Mouse (Mus musculus): ENCODE data around the gene Gm19345. TPM values are rescaled to one million over a fixed set of nuclear protein-coding genes. Genes with fewer than 3 reads are reported as not detected.

Gm19345 gene
- polyA plus RNA-seq, 1 experiment from 2014 or later, result 6.6 TPM

- Histone ChIP-seq H3K36me3 (no peaks in the 10 kb centered on the region), H3K9ac (no peak overlapping the region), H3K27me3 (peaks cover 83% of the 10 kb centered on the region), H3K27ac (replicated peaks) (no peak overlapping the region), H3K4me2 (no peak overlapping the region), H3K4me1 (replicated peaks) (peaks cover 40% of the 10 kb centered on the region), H3K9me3 (no peaks in the 10 kb centered on the region), H3K4me3 (no peak overlapping the region)
- no peak for ATAC-seq (ENCODE audit: low read depth)
- 86% methylated on average over 7 of the region's 7 CpGs for WGBS
Observed at GRCm38 (mm10) chr7:19818875-19819274, 32.9 kb upstream of the Gm19345 start.

DNA sequence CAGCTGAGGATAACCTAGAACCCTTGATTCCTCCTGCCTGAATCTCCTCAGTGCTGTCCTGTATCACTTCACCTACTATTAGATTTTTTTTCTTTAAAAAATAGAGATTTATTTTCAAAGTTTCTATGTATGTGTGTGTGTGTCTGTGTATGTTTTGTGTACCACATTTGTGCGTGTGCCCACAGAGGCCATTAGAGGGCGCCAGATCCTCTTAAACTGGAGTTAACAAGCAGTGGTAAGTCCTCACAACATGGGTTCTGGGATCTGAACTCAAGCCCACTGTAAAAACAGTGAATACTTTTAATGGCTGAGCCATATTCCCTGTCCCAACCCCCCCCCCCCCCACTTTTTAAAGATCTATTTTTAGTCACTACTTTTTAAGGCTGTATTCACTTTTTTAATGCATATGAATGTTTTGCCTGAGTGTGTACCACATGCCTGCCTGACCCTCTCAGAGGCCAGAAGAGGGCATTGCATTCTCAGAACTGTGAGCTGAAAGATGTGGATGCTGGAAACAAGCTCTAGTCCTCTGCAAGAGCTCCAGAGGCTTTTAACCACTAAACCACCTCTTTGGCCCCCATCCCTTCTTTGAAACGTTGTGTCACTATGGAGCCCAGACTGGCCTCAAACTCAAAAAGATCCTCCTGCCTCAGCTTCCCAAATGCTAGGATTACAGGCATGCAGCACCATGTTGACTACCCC lies 31.3 kb upstream of the Gm19345 start:
- 72% methylated on average over 3 of the region's 3 CpGs for WGBS
- Histone ChIP-seq H3K4me1 (replicated peaks) (peaks cover 47% of the 10 kb centered on the region), H3K27me3 (peaks cover 82% of the 10 kb centered on the region), H3K9ac (no peak overlapping the region), H3K9me3 (no peaks in the 10 kb centered on the region), H3K4me3 (no peak overlapping the region), H3K4me2 (no peak overlapping the region), H3K27ac (replicated peaks) (no peak overlapping the region), H3K36me3 (no peaks in the 10 kb centered on the region)
- no peak for ATAC-seq (ENCODE audit: low read depth)

DNA sequence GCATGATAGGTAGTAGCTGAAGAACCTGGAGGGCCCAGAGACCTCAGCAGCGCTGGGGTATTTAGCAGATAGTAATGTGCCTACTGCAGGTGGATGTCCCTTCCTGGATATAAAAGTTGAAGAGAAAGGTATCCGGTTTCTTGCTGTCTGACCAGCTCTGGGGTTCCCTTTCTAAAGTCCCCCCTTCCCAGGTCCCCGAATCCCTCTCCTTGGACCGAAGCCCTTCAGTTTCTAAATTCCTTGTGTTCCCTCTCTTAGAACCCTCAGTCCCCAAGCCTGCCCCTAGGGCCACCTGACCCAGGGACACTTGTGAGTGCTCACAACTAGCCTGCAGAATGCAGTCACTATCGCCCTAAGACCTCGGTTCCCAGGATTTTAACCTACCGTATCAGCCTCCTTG lies 30.2 kb upstream of the Gm19345 start:
- peaks cover 36% of the 10 kb centered on the region for H3K4me1 ChIP-seq (replicated peaks)
- no peaks in the 10 kb centered on the region for H3K36me3 ChIP-seq
- no peak overlapping the region for H3K27ac ChIP-seq (replicated peaks)
- H3K27me3 ChIP-seq, result peaks cover 77% of the 10 kb centered on the region
- ATAC-seq (ENCODE audit: low read depth), result no peak
- WGBS, result 49% methylated on average over 7 of the region's 7 CpGs
- no peak overlapping the region for H3K9ac ChIP-seq
- no peak overlapping the region for H3K4me2 ChIP-seq
- 0 out of 2 replicates have a peak overlapping the region, but pooled peaks have one; percentile 34 for H3K4me3 ChIP-seq
- no peaks in the 10 kb centered on the region for H3K9me3 ChIP-seq

DNA sequence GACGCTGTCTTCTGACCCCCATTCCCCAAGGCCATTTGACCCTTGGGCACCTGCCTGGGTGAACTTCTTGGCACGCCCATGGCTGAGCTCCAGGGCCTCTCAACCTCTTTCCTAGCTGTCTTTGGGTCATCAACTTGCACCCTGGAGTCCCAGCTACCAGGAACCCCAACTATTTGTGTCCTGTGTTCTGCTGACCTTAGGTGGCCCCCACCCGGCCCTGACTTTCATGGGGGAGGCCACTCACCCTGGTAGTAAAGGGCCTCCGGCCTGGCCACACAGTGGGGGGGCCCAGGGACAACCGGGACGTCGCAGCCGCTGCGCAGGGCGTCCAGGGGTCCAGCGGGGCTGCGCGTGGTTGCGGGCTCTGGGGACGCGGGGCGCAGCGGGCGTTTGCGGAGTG lies 29.6 kb upstream of the Gm19345 start:
- Histone ChIP-seq H3K9ac (peak overlapping the region; percentile 64), H3K27me3 (peaks cover 71% of the 10 kb centered on the region)

GRCm38 (mm10) chr7:19822604-19823058 lies 29.2 kb upstream of the Gm19345 start, which contains the start of gene Bcl3:
Gene Bcl3 (minus strand): TSS chr7:19822770.
- no peak for ATAC-seq (ENCODE audit: low read depth)
- H3K36me3 ChIP-seq, result no peaks in the 10 kb centered on the region
- under 1% methylated on average over 39 of the region's 42 CpGs for WGBS
- H3K4me1 ChIP-seq (replicated peaks), result peaks cover 26% of the 10 kb centered on the region
- H3K9me3 ChIP-seq, result no peaks in the 10 kb centered on the region
- peaks cover 67% of the 10 kb centered on the region for H3K27me3 ChIP-seq
- H3K9ac ChIP-seq, result peak within 1 kb of the TSS; percentile 64
- peak within 1 kb of the TSS; percentile 55 for H3K4me2 ChIP-seq
- H3K4me3 ChIP-seq, result peak within 1 kb of the TSS; percentile 34
- H3K27ac ChIP-seq (replicated peaks), result 0 out of 2 replicates have a peak within 1 kb of the TSS, but pooled peaks have one; percentile 9

More for the DNA sequence above, 29.6 kb upstream of the Gm19345 start:
- Histone ChIP-seq H3K4me3 (peak overlapping the region; percentile 34), H3K27ac (replicated peaks) (no peak overlapping the region), H3K36me3 (no peaks in the 10 kb centered on the region), H3K9me3 (no peaks in the 10 kb centered on the region), H3K4me1 (replicated peaks) (peaks cover 31% of the 10 kb centered on the region), H3K4me2 (peak overlapping the region; percentile 55)
- ATAC-seq (ENCODE audit: low read depth), result no peak
- WGBS, result 5% methylated on average over 20 of the region's 20 CpGs

DNA sequence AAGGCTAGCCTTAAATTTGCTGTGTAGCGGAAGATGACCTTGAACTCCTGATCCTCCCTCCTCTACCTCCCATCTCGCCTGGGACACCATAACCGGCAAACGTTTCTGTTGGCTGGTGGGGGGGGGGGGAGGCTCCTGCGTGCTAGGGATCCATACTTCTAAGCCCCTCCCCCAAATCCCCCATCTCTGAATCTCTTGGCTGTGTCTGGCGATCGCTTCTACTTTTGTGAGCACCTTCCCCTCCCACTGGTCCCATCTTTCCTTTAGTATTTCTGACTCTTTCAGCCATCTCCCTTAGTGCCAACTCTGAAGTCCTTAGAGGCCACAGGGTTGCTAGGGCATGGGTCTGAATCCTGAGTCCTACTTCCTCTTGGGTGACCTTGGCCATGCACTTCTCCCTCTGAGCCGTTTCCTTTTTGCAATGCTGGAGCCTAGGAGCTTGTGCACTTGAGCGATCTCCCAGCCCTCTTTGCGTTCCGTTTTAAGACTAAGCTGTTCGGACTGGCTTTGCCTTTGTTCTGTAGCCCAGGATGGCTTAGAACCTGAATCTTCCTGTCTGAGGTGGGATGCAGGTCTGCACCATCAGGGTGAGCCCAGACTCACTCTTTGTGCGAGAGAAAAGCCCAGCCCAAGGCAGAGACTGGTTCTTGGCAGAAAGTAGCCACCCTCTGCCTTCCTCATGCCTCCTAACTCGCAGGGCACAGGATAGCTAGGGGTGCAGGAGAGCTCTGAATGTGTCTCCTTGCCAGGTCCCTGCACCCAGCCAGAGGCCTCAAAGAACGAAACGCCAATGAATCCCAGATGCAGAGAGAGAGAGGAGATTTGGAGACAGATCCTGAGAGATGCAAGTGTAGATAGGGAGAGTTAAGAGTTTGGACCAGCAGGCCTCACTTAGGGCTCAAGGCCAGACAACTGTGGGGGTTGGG lies 28.3 kb upstream of the Gm19345 start:
- H3K4me2 ChIP-seq, result 0 out of 2 replicates have a peak overlapping the region, but pooled peaks have one; percentile 19
- no peak for ATAC-seq (ENCODE audit: low read depth)
- no peaks in the 10 kb centered on the region for H3K9me3 ChIP-seq
- H3K4me1 ChIP-seq (replicated peaks), result peaks cover 23% of the 10 kb centered on the region
- H3K27me3 ChIP-seq, result peaks cover 58% of the 10 kb centered on the region
- H3K9ac ChIP-seq, result no peak overlapping the region
- no peak overlapping the region for H3K4me3 ChIP-seq
- WGBS, result 27% methylated on average over 16 of the region's 16 CpGs
- H3K27ac ChIP-seq (replicated peaks), result 0 out of 2 replicates have a peak overlapping the region, but pooled peaks have one; percentile 9
- H3K36me3 ChIP-seq, result no peaks in the 10 kb centered on the region

- WGBS, result 23% methylated on average over 26 of the region's 26 CpGs
- 0 out of 2 replicates have a peak, but pooled peaks have one; percentile 20 for ATAC-seq (ENCODE audit: low read depth)
Observed at GRCm38 (mm10) chr7:19824182-19824973, 27.4 kb upstream of the Gm19345 start.

DNA sequence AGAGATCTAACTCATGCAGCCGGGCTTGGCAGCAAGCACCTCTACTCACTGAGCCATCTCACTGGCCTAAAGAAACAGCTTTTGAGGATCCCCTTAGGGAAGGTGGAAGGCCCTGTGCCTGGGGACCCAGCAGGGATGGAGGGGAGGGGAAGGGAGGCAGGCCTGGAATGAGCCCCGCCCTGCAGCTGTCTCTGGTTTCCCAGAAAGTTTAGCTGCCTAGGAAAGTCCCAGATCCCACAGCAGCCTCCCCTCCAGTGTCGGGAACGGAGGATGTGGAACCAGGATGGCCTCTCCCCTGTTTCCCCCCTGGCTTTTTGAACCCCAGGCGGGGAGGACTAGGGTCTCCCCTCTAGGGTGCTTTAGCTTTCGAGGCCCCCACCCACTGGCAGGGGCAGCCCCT lies 25.0 kb upstream of the Gm19345 start:
- no peaks in the 10 kb centered on the region for H3K9me3 ChIP-seq
- H3K36me3 ChIP-seq, result no peaks in the 10 kb centered on the region
- 47% methylated on average over 6 of the region's 6 CpGs for WGBS
- no peak overlapping the region for H3K4me2 ChIP-seq
- peaks cover 23% of the 10 kb centered on the region for H3K4me1 ChIP-seq (replicated peaks)
- no peak overlapping the region for H3K4me3 ChIP-seq
- H3K27ac ChIP-seq (replicated peaks), result no peak overlapping the region
- ATAC-seq (ENCODE audit: low read depth), result no peak
- H3K9ac ChIP-seq, result no peak overlapping the region
- peaks cover 35% of the 10 kb centered on the region for H3K27me3 ChIP-seq

More at GRCm38 (mm10) chr7:19824182-19824973, 27.4 kb upstream of the Gm19345 start:
- Histone ChIP-seq H3K9me3 (no peaks in the 10 kb centered on the region), H3K27me3 (peaks cover 50% of the 10 kb centered on the region), H3K4me2 (peak overlapping the region; percentile 19; the same call in 1 of the 2 replicates), H3K4me3 (no peak overlapping the region), H3K27ac (replicated peaks) (no peak overlapping the region), H3K36me3 (no peaks in the 10 kb centered on the region), H3K4me1 (replicated peaks) (peaks cover 23% of the 10 kb centered on the region), H3K9ac (no peak overlapping the region)

- WGBS, result 88% methylated on average over 3 of the region's 3 CpGs
- no peaks in the 10 kb centered on the region for H3K4me1 ChIP-seq (replicated peaks)
- H3K9me3 ChIP-seq, result no peaks in the 10 kb centered on the region
- no peak for ATAC-seq (ENCODE audit: low read depth)
- H3K27me3 ChIP-seq, result peaks cover 6% of the 10 kb centered on the region; the same call in 1 of the 2 replicates
- no peaks in the 10 kb centered on the region for H3K36me3 ChIP-seq
- no peak overlapping the region for H3K4me3 ChIP-seq
- no peak overlapping the region for H3K4me2 ChIP-seq
- no peak overlapping the region for H3K9ac ChIP-seq
- H3K27ac ChIP-seq (replicated peaks), result no peak overlapping the region
Observed at GRCm38 (mm10) chr7:19829694-19830093, 22.1 kb upstream of the Gm19345 start.

DNA sequence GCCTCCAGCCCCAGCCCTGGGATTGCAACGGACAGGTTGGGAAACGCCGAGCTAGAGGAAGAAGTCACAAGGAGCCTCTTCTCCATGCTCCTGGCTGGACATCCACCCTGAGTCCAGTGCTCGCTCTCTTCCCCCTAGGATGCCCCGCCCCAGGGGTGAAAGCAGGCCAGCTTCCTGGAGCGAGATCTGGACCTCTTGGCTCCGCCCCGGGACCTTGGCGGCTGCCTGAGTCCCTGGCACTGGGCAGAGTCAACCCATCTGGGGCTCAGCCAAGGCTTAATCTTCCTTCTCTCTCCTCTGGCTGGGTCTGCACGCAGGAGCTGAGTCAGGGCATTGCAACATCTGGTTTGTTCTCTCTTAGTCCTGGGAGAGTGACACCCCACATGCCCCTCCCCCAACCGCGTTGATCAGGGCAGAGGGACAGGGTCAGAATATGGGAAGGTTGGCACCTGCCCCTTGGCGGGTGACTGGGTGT lies 21.1 kb upstream of the Gm19345 start:
- H3K27ac ChIP-seq (replicated peaks), result no peak overlapping the region
- no peaks in the 10 kb centered on the region for H3K27me3 ChIP-seq
- no peak overlapping the region for H3K4me2 ChIP-seq
- WGBS, result 37% methylated on average over 13 of the region's 13 CpGs
- no peak for ATAC-seq (ENCODE audit: low read depth)
- H3K9me3 ChIP-seq, result no peaks in the 10 kb centered on the region
- no peaks in the 10 kb centered on the region for H3K36me3 ChIP-seq
- no peak overlapping the region for H3K9ac ChIP-seq
- H3K4me1 ChIP-seq (replicated peaks), result no peaks in the 10 kb centered on the region
- no peak overlapping the region for H3K4me3 ChIP-seq

- Histone ChIP-seq H3K4me1 (replicated peaks) (no peaks in the 10 kb centered on the region), H3K27ac (replicated peaks) (no peak overlapping the region), H3K4me2 (no peak overlapping the region), H3K9ac (no peak overlapping the region), H3K36me3 (no peaks in the 10 kb centered on the region), H3K27me3 (no peaks in the 10 kb centered on the region), H3K4me3 (no peak overlapping the region), H3K9me3 (no peaks in the 10 kb centered on the region)
- 64% methylated on average over 9 of the region's 9 CpGs for WGBS
- ATAC-seq (ENCODE audit: low read depth), result no peak
Observed at GRCm38 (mm10) chr7:19831837-19832236, 20.0 kb upstream of the Gm19345 start.

Data from neural tube, embryonic 13.5 days (tissue).